Mouse (Mus musculus) heart, postnatal 36 days (tissue): ENCODE data around the gene Gm49369. TPM values are rescaled to one million over a fixed set of nuclear protein-coding genes. Genes with fewer than 3 reads are reported as not detected.

Source experiments
- DNase-seq, 2 experiments: peaks; one replicate each; pipeline ENCODE4 v3.0.0; 2021 to 2022
- intact Hi-C: fragments of 180-260 bp; cut with DNase I; formaldehyde crosslinking; loops from one replicate; pipeline ENCODE4 v1.15.1; 2025
- total RNA-seq, 2 experiments: library from RNA; stranded (reverse); gene quantifications; 2 replicates each; pipeline ENCODE4 v1.2.3; 2021

Gm49369 gene
- total RNA-seq, 2 experiments from 2014 or later = 0.72 to 8.2 TPM

DNA sequence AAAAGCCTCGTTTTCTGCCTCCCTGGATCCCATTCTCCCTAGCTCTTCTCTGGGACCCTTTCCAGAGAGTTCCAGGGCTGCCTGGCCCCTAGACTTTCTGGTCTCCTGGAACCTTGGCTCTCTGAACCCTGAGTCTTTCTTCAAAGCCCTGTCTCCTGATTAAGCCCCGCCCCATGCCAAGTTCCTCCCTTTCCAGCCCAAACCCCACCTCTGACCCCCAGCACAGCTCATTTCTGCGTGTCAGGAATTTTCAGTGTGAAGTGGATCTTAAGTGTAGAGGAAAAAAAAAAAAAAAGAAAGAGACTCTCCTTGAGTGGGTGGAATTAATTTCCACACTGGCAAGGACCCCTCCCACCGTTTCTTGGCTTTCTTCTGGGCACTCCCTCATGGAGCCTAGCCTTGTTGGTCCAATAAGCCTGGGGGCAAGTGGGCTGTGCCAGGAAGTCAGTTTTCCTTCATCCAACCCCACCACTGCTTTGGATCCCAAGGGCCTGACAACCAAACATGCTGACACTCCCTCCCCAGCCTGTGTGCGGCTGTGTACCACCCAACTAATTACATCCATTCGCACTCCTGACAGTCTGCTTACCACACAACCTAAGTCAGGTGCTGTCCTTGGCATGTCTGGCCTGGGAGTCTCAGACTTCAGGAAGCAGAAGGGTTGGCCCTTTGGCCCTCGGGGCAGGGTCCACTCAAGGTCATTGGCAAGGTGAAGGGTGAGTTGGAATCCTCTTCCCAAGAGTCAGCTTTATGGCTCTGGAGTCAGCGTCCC is 8.6 kb downstream of the Gm49369 start, which contains the start of gene Ifitm10:
TSS of gene Ifitm10 (minus strand) at position 113 of the 772 bp plus-strand sequence.
- intact Hi-C loops = no loop called here
- no peak for DNase-seq

- intact Hi-C loops = no loop called here
- no peak for DNase-seq
These were observed 9.4 kb downstream of the Gm49369 start for GRCm38 (mm10) chr7:142373039-142373438.

DNA sequence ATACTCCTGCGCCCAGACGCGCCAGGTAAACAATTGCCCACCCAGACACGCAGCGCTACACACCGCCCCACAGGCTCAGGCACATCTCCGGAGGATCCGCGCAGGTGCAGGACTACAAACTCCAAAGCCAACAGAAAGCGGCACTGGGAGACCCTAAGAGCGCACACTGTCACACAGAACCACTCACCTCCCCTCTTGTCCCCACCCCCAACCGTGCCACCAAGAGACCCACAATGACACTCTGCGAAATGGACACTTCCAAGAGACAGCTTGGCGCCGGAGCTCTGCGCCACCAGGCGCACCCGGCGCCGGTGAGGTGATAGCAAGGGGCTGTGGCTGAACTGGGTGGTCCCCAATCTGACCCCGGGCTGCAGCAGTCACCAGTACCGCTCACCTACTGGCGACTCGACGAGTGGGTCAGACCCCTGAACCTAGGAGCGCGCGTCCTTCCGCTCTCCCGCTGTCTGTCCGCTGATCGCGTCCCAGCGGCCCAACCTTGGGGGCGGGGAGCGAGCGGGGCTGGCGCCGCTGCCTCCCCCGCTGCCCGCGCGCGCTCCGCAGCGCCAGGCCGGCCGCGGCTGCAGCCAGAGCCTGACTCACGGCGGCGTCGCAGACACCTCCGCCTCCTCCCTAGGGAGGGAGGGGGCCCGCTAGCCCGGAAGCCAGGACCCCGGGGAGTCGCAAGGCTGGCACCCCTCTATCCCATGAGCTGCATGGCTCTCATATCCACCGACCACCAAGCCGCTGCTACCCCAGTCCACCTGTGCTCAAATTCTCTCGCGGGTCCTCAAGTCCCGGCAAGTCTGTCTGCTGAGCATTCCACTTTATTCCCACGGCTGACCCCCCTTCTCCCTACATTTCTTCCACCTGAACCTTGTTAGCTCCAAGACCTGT is 10.5 kb downstream of the Gm49369 start:
- DNase-seq = peak in 1 of 2 experiments; percentile 43
- intact Hi-C loops = loop anchor here (2.0 kb wide), 1 partner anchor 33 kb away; no protein-coding TSS in a partner anchor

DNA sequence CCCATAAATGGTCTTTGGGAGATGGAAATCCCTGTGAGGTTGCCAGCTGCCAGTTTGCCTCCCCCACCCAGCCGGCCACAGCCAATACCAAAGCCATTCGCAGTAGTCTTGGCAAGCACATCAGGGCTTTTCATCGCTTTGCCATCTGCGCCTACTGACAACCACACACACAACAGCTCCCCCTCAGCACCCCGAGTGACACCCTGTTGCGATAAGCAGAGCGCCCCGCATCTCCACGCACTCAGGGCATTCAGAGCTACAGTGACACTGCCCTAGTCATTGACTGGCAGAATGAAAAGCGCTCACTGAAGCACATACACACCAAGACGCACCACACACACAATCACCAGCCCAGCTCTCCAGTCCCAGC is 11.1 kb downstream of the Gm49369 start:
- no peak for DNase-seq
- intact Hi-C loops = loop anchor here (2.0 kb wide), 1 partner anchor 33 kb away; no protein-coding TSS in a partner anchor

DNA sequence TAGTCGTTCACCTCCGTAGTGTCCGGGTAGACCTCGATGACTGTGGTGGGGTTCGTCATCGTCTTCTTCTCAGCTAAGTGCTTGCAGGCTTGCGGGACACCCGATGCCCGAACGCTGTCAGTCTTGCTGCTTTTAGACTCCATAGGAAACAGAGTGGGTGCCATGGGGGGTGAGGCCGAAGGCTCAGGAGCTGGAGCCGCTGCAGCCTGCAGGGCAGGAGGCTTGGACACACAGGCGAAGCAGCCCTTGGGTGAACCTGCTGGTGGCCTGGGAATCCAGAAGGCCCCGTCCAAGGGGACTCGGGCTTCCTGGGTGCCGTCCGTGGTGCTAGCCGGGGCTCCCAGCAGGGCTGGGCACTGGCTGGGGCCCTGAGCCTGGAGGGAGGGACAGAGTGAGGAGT is 11.5 kb downstream of the Gm49369 start:
- intact Hi-C loops = loop anchor here (2.0 kb wide), 1 partner anchor 32 kb away; no protein-coding TSS in a partner anchor
- no peak for DNase-seq

DNA sequence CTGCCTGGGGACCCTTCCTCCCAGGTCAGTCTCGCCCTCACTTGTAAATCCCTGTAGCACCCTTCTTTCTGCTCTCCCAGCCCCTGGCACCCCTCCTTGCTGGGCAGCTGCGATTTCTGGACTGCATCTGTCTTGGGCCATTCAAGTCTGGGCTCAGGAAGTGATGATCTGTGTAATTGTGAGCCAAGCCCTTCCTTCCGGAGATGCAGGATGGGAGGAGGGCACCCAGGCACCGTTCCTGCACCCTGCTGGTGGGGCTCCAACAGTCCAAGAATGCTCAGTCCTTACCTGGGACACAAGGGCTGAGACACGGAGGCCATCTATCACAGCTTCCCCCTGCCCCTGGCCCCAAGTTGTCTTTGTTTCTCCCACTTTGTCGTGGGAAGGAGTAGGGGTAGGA is 12.6 kb downstream of the Gm49369 start:
- no peak for DNase-seq
- intact Hi-C loops = loop anchor here (2.0 kb wide), 1 partner anchor 31 kb away; no protein-coding TSS in a partner anchor

GRCm38 (mm10) chr7:142368856-142369255 is 13.6 kb downstream of the Gm49369 start:
- intact Hi-C loops = no loop called here
- DNase-seq = no peak

- no peak for DNase-seq
- intact Hi-C loops = no loop called here
These were observed 19.4 kb downstream of the Gm49369 start for GRCm38 (mm10) chr7:142363107-142363506.

DNA sequence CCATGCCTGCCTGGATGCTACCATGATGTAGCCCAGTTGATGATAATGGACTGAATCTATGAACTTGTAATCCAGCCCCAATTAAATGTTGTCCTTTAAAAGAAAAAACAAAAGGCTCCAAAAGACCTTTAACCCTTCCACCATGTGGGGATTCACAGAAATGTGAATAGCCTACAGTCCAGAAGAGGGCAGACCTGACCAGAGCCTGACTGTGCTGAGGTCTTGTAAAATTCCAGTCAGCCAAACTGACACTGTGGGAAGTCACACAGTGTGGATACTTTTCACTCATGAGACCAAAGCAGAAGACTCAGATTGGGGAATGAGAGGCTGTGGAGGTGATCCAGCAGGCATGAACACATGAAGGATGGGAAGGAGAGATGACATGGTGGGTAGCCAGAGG is 21.7 kb downstream of the Gm49369 start:
- no peak for DNase-seq
- intact Hi-C loops = loop anchor here (2.0 kb wide), 1 partner anchor 66 kb away; no protein-coding TSS in a partner anchor

DNA sequence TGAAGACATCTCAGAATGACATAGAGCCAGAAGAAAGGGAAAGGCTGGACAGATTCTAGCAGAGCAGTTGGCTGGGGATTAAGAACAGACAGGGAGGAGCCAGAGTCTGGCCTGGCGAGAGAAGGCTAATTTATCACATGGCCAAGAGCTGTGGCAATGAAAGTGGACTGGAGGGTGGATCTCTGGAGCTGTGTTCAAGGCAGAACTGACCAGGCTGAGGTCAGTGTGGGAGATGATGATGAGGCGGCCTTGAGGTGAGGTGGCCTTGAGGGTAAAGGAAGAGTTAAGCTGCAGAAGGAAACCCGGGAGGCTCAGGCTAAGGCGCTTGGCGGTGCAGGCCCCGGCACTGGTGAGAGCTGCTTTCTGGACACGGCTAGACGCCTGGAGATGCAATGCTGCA is 23.3 kb downstream of the Gm49369 start:
- no peak for DNase-seq
- intact Hi-C loops = no loop called here

DNA sequence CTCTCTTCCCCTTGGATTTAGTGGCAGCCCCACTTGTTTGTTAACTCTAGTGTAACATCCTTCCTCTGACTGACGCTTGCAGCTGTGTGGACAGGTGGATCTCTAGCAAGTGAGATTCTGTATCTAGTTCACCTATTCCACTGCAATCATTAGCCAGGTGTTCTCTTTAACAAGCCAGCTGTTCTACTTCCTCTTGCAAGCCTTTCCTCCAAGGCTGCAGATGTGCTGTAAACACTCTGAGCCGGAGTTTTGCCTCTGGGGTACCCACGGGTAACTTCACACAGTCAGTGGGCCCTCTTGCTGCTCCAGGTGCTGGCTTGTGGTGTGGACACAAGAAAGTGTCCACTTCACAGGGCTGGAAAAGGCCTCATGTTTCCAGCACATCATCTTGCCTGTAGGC is 24.9 kb downstream of the Gm49369 start:
- intact Hi-C loops = no loop called here
- DNase-seq = no peak

DNA sequence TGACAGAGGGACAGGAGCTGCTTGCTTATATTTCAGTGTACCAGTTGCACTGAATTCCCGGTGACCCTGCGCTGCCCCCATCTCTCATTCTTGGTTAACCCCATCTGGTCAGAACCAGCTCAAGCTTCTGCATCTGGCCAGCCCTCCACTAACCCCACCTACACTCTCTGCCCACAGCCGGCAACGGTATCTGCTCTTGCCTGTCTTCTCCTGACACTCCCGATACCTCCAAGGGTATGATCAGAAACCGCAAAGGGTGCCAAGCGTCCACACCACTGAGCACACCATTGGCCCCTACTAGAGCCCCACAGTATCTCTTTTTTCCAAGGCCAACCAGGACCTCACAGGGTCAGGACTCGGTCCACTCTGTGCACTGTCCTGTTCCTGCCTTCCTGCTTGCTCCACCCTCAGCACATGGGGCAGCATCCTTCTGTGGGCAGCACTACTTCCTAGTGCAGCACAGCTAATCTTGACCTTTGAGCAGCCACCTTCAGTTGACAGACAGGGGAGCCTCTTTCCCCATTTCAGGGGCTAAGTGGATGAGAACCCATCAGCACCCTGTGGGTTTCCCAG is 27.7 kb downstream of the Gm49369 start:
- intact Hi-C loops = no loop called here
- DNase-seq = no peak

DNA sequence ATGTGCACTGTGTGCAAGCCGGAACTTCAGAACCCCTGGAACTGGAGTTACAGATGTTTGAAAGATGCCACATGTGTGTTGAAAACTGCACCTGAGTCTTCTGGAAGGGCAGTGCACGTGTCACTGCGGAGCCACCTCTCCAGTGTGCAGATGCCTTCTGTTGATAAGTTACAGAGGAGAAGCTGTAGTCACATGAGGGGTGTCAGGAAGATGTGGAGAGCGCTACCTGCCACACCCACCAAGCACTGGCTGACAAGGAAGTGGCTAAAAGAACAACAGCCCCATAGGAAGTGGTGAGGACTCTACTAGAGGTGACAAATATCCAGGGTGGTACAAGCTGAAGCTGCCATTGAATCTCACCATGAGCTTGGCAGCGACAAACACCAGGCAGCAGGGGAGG is 28.6 kb downstream of the Gm49369 start:
- DNase-seq = no peak
- intact Hi-C loops = no loop called here

- intact Hi-C loops = no loop called here
- no peak for DNase-seq
These were observed 30.9 kb downstream of the Gm49369 start for GRCm38 (mm10) chr7:142351569-142351968.

- intact Hi-C loops = no loop called here
- DNase-seq = no peak
These were observed 33.0 kb downstream of the Gm49369 start for GRCm38 (mm10) chr7:142349308-142349961.

DNA sequence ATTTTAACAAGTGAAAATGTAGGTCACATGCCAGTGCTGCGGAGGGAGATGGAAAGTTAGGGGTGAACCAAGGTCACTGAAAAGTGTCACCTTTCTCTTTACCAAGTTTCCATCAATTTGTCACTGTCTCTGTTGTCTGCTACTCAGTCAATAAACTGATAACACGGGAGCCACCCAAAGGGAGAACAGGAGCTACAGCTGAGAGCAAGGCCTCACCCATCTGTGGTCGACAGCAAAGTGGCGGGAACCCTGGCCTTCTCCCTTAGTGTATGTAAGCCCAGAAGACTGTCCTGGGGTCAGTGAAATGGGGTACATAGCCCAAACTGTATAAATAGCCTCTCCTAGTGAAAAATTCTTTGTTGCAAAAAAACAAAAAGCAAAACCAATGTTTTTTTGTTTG is 34.9 kb downstream of the Gm49369 start:
- no peak for DNase-seq
- intact Hi-C loops = no loop called here

DNA sequence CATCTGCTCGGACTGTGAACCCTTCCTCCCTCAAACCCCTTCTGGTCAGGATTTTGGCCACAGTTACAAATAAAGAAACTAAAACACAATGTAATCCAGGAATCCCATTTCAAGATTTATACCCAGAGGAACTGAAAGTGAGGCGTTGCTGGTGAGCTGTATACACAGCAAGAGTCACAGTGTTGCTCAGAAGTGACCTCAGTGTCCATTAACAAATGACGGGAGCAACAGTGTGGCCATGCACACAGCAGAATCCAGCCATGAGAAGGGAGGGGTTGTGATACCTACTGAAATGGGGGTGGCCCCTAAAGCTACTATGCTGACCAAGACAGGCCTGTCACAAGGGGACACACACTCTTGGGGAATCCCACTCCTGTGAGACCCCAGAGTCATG is 40.2 kb downstream of the Gm49369 start:
- intact Hi-C loops = no loop called here
- no peak for DNase-seq

DNA sequence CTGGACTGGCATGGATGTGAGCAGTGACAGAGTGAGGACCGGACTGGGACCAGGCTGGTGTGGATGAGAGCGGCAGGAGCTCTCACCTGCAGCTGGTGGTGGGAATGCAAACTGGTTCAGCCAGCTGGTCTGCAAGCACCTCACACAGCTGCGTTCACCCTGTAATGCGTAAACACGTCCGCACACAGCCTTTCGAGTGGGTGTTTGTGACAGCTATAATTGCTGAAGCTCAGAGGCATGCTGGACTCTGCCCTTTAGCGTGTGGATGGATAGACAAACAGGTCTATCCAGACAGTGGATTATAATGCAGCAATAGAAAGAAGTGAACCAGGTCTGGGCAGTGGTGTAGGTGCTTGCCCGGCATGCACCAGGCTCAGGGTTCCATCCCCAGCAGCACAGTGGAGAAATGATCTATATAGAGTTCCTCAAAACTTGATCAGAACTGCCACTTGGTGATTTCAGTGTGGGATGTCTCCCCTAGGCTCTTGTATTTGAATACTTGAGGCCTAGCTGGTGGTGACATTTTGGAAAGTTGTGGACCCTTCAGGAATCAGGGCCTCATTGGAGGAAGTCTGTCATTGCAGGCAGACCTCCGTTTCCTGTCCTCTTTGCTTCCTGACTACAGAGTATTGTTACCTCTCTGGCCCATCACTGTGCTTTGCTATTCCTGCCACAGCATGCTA is 40.8 kb downstream of the Gm49369 start:
- DNase-seq = no peak
- intact Hi-C loops = no loop called here

DNA sequence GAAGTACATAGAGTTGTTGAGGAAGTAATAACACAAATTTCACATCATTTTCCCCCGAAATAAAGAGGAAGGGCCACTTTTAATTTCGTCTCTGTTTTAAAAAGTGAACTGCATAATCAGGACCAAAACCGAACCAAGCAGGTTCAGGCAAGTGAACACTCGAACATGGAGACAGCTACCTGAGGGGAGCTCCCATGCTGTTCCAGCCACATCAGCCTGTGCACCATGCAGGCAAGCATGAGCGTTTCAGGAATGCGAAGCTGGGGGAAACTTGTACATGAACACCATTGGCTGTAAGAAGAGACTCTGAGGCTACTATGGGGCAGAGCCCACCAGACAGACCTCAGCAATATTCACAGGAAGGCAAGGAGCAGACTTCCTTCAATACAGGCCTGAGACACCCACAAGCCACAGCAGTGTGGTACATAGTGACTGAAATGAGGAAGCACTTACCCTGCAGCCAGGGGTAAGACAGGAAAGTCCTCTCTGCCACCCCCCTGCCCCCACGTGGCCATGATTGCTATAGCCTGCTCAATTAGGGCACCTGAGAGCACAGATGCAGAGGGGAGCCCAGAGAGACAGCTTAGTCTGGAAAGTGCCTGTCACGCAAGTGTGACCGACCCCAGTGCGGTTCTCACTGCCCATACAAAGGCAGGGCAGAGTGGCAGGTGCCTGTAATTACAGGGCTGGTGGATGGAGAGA is 42.0 kb downstream of the Gm49369 start:
- no peak for DNase-seq
- intact Hi-C loops = no loop called here
